Mouse (Mus musculus): ENCODE data around the gene Yipf4. TPM values are rescaled to one million over a fixed set of nuclear protein-coding genes. Genes with fewer than 3 reads are reported as not detected.

The Yipf4 gene
- total RNA-seq, 2 experiments from 2014 or later: 75.2 to 79.4 TPM

GRCm38 (mm10) chr17:74522797-74523723, 33.8 kb downstream of the Yipf4 start:
- no peak for DNase-seq (ENCODE audit: low spot score)
- intact Hi-C loops (cut with DNase I): no loop called here

GRCm38 (mm10) chr17:74526117-74526516, 36.8 kb downstream of the Yipf4 start:
- intact Hi-C loops (cut with DNase I): loop anchor here (2.0 kb wide), 1 partner anchor 189 kb away; no protein-coding TSS in a partner anchor
- DNase-seq (ENCODE audit: low spot score): no peak

GRCm38 (mm10) chr17:74526806-74527653, 37.7 kb downstream of the Yipf4 start:
- DNase-seq (ENCODE audit: low spot score): no peak
- intact Hi-C loops (cut with DNase I): loop anchor here (2.0 kb wide), 1 partner anchor 190 kb away; no protein-coding TSS in a partner anchor

GRCm38 (mm10) chr17:74527729-74528607, 38.7 kb downstream of the Yipf4 start, which contains the start of gene Birc6:
Birc6 (plus strand) TSS chr17:74528295.
- peak; percentile 100 for DNase-seq (ENCODE audit: low spot score)
- intact Hi-C loops (cut with DNase I): loop anchor here (2.0 kb wide), 2 partner anchors 39 to 191 kb away; partner anchors contain the start of gene Yipf4

- DNase-seq (ENCODE audit: low spot score): no peak
- intact Hi-C loops (cut with DNase I): loop anchor here (2.0 kb wide), 1 partner anchor 40 kb away; the partner anchor contains the start of gene Yipf4
Measured at GRCm38 (mm10) chr17:74528648-74529532, 39.6 kb downstream of the Yipf4 start.

- DNase-seq (ENCODE audit: low spot score): no peak
- intact Hi-C loops (cut with DNase I): loop anchor here (2.0 kb wide), 1 partner anchor 41 kb away; the partner anchor contains the start of gene Yipf4
Measured at GRCm38 (mm10) chr17:74529533-74529824, 40.2 kb downstream of the Yipf4 start.

GRCm38 (mm10) chr17:74534971-74535370, 45.7 kb downstream of the Yipf4 start:
- DNase-seq (ENCODE audit: low spot score): no peak
- intact Hi-C loops (cut with DNase I): no loop called here

- no peak for DNase-seq (ENCODE audit: low spot score)
- intact Hi-C loops (cut with DNase I): no loop called here
Measured at GRCm38 (mm10) chr17:74537526-74537925, 48.2 kb downstream of the Yipf4 start.

GRCm38 (mm10) chr17:74543615-74544014, 54.3 kb downstream of the Yipf4 start:
- DNase-seq (ENCODE audit: low spot score): no peak
- intact Hi-C loops (cut with DNase I): no loop called here

Other genes starting within 250 kb of the Yipf4 start
- 10 to 100 TPM; 66.8 to 74.1 TPM for gene Memo1, start 194.0 kb upstream of the Yipf4 start, total RNA-seq (2021)
- 10 to 100 TPM; 49.0 to 49.1 TPM for gene Dpy30, start 165.5 kb upstream of the Yipf4 start, total RNA-seq (2021)
- gene Spast, start 150.5 kb upstream of the Yipf4 start, total RNA-seq (2021): 10 to 100 TPM; 28.6 to 31.0 TPM
- 10 to 100 TPM in 1 of 2 experiments, 1 to 10 TPM in 1; 9.5 to 11.9 TPM for gene Slc30a6, start 93.9 kb upstream of the Yipf4 start, total RNA-seq (2021)
- under 1 TPM; 0.31 to 0.50 TPM for gene Nlrc4, start 30.4 kb upstream of the Yipf4 start, total RNA-seq (2021)
- gene Birc6, start 38.8 kb downstream of the Yipf4 start, total RNA-seq (2021): 10 to 100 TPM; 74.5 to 92.1 TPM
- gene Ttc27, start 228.2 kb downstream of the Yipf4 start, total RNA-seq (2021): 10 to 100 TPM; 13.6 to 15.7 TPM